Mouse (Mus musculus): ENCODE measurements around the gene Col27a1. TPM values are rescaled to one million over a fixed set of nuclear protein-coding genes. Genes with fewer than 3 reads are reported as not detected.

Gene Col27a1
- polyA plus RNA-seq, 1 experiment, result 5.5 TPM

- WGBS, result 90% methylated on average over 6 of the region's 6 CpGs
- DNase-seq (ENCODE audit: low read depth, low spot score), result no peak
Measured at GRCm38 (mm10) chr4:63253716-63254115, 39.9 kb downstream of the Col27a1 start.

GRCm38 (mm10) chr4:63254151-63254550 lies 40.3 kb downstream of the Col27a1 start:
- 55% methylated on average over 2 of the region's 2 CpGs for WGBS
- DNase-seq (ENCODE audit: low read depth, low spot score), result no peak

GRCm38 (mm10) chr4:63256371-63256770 lies 42.6 kb downstream of the Col27a1 start:
- 48% methylated on average over 2 of the region's 2 CpGs for WGBS
- DNase-seq (ENCODE audit: low read depth, low spot score), result no peak

DNA sequence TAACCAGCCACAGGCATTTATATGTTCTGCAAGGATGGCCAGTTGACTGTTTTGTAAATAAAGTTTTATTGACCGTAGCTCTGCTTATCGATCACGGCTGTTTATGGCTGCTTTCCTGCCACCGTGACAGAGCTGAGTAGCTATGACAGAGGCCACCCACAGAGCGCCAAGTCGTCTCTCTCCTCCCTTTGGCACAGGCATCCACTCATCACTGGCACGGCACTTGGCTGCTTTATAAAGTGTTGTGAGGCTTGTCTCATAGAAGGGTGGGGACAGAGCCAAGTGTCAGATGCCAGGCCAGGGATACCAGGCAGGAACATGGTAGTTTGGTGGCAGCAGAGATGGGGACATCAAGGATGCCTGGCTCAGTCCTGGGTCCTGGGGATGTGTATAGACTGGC lies 43.5 kb downstream of the Col27a1 start:
- WGBS, result 18% methylated on average over 7 of the region's 7 CpGs
- no peak for DNase-seq (ENCODE audit: low read depth, low spot score)

GRCm38 (mm10) chr4:63258096-63258495 lies 44.3 kb downstream of the Col27a1 start:
- no peak for DNase-seq (ENCODE audit: low read depth, low spot score)
- WGBS, result 92% methylated on average over 14 of the region's 14 CpGs

DNA sequence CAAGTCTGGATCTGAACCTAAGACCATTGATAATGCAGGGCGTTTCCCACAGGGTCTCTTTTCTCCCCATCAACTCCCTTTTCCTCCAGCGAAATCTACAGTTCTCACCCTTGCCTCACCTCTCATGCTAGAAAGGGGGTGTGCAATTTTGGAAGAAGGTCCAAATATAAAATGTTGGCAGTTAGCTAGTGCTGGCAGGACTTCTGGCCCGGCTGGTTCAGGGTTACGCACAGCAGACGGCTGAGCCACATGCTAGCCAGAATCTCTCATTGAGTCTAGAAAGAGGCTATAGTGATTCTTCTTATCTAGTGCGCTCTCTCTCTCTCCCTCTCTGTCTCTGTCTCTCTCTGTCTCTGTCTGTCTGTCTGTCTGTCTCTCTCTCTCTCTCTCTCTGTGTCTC lies 45.3 kb downstream of the Col27a1 start:
- DNase-seq (ENCODE audit: low read depth, low spot score), result no peak
- 79% methylated on average over 6 of the region's 6 CpGs for WGBS

DNA sequence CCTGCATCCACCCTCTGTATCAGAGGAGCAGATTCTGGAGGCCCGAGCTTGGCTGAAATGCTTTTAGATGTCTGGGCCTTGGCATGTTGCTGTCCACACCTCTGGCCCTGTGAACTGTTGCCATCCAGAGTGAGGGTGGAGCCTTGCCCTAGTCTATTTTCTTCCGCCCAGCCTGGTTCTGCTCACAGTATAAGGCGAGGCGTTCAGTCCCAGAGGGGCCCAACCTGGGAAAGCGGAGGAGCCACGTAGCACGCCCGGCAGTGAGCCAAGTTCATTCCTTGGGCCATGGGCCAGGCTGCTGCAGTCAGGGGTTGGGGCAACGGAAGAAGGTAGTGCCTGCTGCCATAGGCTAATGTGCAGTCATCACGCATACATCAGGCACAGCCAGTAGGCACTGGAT lies 46.7 kb downstream of the Col27a1 start:
- WGBS, result 25% methylated on average over 10 of the region's 10 CpGs
- no peak for DNase-seq (ENCODE audit: low read depth, low spot score)

GRCm38 (mm10) chr4:63262941-63263340 lies 49.1 kb downstream of the Col27a1 start:
- WGBS, result 96% methylated on average over 1 of the region's 1 CpGs
- DNase-seq (ENCODE audit: low read depth, low spot score), result no peak

GRCm38 (mm10) chr4:63266276-63266675 lies 52.5 kb downstream of the Col27a1 start:
- 88% methylated on average over 6 of the region's 6 CpGs for WGBS
- no peak for DNase-seq (ENCODE audit: low read depth, low spot score)

- 89% methylated on average over 4 of the region's 4 CpGs for WGBS
- DNase-seq (ENCODE audit: low read depth, low spot score), result no peak
Measured at GRCm38 (mm10) chr4:63267121-63267520, 53.3 kb downstream of the Col27a1 start.

DNA sequence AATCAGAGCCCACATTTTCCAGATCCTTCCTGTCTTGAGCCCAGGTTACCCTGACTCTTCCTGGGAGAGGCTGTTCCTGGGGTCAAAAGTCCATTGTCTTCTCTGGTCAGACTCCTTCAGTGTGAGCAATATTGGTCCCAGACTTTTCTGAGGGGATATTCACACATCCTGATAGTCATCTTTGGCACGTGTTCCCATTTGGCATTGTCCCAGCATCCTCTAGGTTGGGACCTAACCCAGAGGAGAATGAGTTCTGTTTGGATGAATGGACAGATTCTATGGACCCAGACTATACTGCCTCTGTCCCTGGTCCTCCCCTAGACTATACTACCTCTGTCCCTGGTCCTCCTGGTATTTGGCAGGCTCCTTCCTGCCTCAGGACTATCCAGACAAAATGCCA lies 53.8 kb downstream of the Col27a1 start:
- whole genome bisulfite sequencing, result 32% methylated on average over 1 of the region's 1 CpGs
- no peak for DNase-seq (ENCODE audit: low read depth, low spot score)

DNA sequence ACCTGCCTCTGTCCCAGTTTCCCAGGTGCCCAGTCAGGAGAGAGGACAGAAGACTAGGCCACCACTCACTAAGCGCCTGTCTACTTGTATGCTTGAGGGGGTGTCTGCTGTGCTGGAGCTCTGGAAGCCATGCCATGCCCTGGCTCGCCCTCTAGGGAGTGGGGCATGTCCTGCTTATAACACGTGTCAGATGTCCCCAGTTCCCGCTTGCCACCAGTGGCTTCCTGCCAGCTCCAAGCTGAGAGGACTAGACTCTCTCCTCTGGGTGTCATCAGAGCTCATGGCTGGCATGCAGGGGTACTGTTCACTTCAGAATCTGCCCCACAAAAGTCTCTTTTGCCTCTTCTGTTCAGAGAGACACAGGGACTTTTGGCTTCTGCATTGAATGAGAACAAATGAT lies 55.0 kb downstream of the Col27a1 start:
- DNase-seq (ENCODE audit: low read depth, low spot score), result no peak
- 37% methylated on average over 4 of the region's 4 CpGs for WGBS

- no peak for DNase-seq (ENCODE audit: low read depth, low spot score)
Measured at GRCm38 (mm10) chr4:63274516-63274915, 60.7 kb downstream of the Col27a1 start.

DNA sequence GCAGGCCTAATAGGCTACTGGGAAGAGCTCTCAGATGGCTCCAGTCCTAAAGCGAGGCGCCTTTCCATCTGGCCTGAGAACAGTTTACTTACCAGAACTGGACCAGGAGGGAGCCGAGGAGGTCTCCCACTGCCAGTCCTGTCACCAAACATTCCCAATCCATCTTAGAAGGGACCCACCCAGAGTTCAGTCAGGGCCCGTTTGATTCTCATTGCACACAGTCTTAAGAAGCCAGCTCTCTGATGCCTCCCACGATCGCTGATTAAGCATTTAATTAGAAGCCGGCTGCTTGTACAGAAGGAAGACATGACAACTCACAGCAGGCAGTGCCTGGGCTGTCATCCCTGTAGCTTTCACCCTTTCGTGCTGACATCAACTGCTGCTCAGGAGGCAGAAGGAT lies 61.4 kb downstream of the Col27a1 start:
- no peak for DNase-seq (ENCODE audit: low read depth, low spot score)
- 74% methylated on average over 8 of the region's 8 CpGs for WGBS

More at GRCm38 (mm10) chr4:63274516-63274915, 60.7 kb downstream of the Col27a1 start:
- WGBS, result 40% methylated on average over 1 of the region's 1 CpGs

DNA sequence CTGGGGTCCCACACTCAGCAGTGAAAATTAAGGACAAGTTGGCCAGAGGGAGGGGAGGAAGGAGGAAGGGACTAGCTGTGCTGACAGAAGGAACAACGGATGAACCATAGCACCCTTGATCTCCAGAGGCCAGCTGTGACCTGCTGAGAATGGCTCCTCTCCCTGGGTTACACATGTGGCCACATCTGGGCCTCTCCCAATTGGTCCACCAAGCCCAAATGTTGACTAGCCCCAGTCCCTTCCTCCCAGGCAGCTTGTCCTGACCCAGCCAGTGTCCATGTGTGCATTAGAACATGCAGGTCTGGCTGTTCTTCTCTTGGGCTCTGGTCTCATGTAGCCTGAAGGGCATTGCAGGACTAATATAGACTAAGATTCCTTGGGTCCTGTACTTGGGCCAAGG lies 62.8 kb downstream of the Col27a1 start:
- WGBS, result 89% methylated on average over 1 of the region's 1 CpGs
- DNase-seq (ENCODE audit: low read depth, low spot score), result no peak

GRCm38 (mm10) chr4:63278821-63279220 lies 65.0 kb downstream of the Col27a1 start:
- 36% methylated on average over 7 of the region's 7 CpGs for WGBS
- no peak for DNase-seq (ENCODE audit: low read depth, low spot score)

DNA sequence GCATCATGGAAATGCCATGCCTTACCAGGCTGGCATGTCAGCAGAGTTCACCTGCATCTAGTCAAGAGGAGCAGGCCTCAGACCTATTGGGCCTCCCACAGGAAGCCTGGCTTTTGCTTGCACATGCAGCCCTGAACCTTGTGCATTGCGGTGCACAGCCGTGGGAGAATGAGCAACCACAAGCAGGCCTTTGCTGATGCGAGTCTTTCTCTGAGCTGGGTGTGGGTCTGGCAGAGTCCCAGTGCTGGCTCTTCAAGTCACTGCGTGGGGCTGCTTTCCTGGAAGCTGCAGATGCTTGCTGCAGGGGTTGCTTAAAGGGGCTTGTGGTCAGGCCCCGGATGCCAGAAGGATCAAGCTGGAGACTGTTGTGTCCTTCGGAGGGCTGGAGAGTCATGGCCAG lies 67.9 kb downstream of the Col27a1 start:
- no peak for DNase-seq (ENCODE audit: low read depth, low spot score)
- WGBS, result 76% methylated on average over 6 of the region's 6 CpGs

DNA sequence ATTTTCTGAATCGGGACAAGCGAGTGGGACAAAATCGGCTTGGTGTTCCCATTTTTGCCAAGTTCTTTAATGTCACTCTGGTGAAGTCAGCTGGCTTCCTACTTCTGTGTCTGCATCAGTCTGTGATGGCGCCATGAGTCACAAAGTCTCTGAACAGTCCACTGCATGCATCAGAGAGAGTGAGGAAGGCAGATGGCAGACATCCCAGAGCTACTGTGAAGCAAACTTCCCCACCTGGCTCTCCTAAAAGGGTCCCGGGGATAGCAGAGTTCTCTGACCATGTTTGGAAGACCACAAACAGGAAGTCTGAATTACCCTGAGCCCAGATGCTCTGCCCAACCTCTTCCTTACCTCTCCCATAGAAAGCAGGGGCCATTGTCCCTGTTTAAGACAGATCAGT lies 69.5 kb downstream of the Col27a1 start:
- DNase-seq (ENCODE audit: low read depth, low spot score), result no peak
- WGBS, result 73% methylated on average over 5 of the region's 5 CpGs

DNA sequence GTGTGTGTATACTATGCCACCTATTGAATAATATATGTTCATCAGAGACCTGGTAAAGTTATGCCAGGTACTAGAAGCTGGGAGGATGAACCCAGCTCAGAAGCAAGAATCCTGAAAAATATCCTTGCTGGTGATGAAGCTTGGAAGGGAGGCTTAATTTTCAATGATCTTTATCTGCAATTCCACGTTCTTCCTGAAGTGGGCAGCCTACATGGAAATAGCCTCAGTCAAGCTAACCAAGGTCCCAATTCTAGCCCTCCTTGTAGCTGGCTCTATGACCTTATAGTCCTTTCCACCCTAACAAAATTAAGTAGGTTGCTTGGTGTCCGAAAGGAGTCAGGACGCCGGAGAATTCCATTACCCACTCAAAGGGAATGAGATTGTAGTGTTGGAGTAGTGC lies 72.2 kb downstream of the Col27a1 start:
- DNase-seq (ENCODE audit: low read depth, low spot score), result no peak
- WGBS, result 93% methylated on average over 4 of the region's 4 CpGs

DNA sequence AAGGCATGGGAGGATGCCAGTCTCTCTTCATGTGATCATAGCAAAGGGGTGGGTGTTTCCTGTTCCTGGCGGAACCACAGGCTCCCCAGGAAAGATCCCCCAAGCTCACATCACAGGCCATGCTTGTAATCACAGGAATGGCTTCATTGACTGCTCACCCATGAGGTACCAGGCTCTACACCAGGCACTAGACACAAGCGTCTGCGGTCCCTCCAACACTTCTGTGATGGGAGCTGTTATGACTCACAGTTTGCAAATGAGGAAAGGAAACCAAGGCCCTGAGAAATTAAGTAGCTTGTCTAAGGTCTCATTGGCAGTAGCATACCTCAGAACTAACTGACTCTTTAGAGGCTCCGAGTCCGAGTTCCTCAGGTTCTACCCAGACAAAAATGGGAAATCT lies 74.7 kb downstream of the Col27a1 start:
- WGBS, result 83% methylated on average over 5 of the region's 5 CpGs
- DNase-seq (ENCODE audit: low read depth, low spot score), result no peak

GRCm38 (mm10) chr4:63290081-63290480 lies 76.3 kb downstream of the Col27a1 start:
- 68% methylated on average over 2 of the region's 2 CpGs for WGBS
- DNase-seq (ENCODE audit: low read depth, low spot score), result no peak

DNA sequence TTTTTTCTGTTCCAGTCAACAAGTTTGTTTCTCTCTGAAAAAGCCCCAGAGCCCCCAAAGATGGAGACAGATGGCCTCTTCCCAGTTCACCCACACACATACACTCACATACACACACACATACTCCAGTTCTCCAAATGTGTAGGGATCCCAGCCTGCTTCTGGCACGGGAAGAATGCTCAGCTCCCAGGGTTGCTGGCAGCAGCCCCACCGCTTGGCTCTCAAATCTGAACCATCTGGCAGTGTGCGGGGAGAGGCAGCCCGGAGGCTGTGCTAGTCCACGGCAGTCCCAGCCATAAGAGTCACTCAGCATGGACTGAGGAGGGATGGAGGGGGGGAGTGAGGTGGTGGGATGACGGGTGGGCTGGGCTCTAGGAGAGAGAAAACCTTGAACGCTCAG lies 77.3 kb downstream of the Col27a1 start:
- DNase-seq (ENCODE audit: low read depth, low spot score), result no peak
- WGBS, result 60% methylated on average over 7 of the region's 7 CpGs

- WGBS, result 87% methylated on average over 4 of the region's 4 CpGs
- no peak for DNase-seq (ENCODE audit: low read depth, low spot score)
Measured at GRCm38 (mm10) chr4:63291658-63292057, 77.9 kb downstream of the Col27a1 start.

Data from large intestine, adult 2 months (tissue).